Mouse (Mus musculus) stomach, postnatal 0 days (tissue): ENCODE results near the gene Trpm3.

Source experiments
- CTCF ChIP-seq: IDR thresholded peaks from 2 replicates; pipeline ENCODE4 v1.5.1; 2016; ENCODE audit warnings: antibody characterized with exemption, low read depth, mild to moderate bottlenecking, moderate library complexity
- EP300 ChIP-seq: optimal IDR thresholded peaks from 2 replicates; pipeline ENCODE3; 2016; ENCODE audit warnings: antibody characterized with exemption

- TF ChIP-seq CTCF (no peak), EP300 (no peak)
Measured at GRCm38 (mm10) chr19:22670222-22670621, 531.4 kb downstream of the Trpm3 start.
